Mouse (Mus musculus): ENCODE results near the gene Vmn1r24. TPM values are rescaled to one million over a fixed set of nuclear protein-coding genes. Genes with fewer than 3 reads are reported as not detected.

The Vmn1r24 gene
- not detected in 2 replicates for polyA plus RNA-seq (2012; ENCODE audit: low replicate concordance)

DNA sequence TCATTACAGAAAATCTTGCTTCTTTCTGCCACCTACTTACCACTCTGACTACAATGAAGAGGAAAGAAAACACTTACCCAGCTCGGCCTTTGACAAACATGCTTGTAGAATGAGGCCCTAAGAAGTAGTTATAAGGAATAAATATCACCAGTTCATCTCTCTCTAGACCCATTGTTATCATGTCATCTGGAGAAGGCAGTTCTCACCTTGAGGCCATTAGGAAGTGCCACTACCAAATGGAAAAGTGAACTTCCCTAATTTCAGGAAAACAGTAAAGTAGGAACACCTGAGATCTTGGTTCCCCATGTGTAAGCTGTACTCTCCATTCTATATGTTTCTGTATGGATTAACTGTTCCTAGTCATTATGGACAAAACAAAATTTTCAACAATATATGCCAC, at the start of gene Vmn1r24:
Gene Vmn1r24, minus strand, starts transcription at position 101 of the 400 bp plus-strand sequence.

DNA sequence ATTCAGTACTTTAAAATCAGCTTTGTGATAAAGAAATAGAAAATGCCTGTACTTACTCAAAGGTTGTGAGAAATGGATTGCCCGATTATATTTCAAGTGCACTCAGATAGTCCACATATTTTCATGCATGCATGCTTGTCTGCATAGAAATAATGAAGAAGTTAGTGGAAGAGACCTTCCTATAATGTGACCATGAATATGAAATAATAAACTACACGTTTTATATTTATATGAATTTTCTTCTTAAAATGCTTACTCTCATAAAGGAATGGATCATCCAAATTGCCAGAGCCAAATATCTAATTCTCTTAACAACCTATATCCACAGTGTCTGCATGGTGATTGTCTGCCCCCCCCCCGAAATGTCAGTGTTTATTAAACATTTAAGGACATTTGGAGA, 19.4 kb upstream of the Vmn1r24 start, which contains the start of gene Vmn1r25:
Gene Vmn1r25, minus strand, starts transcription at position 101 of the 400 bp plus-strand sequence.

DNA sequence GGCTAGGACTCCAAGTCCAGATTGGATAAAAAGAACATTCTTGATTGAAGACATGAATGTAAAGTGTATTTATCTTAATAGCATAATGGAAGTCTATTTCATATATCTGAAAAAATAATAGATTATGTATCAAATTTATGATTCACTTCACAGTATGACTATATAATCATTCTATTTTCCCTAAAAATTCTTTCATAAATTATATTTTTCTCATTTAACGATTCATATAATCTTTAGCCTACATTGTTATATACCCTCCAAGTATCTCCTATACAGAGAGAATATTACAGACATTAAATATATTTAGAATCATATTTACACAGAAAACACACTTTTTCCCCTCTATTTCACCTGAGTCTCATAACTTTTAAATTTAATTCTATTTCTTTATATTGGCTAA, 34.6 kb downstream of the Vmn1r24 start, which contains the start of gene Vmn1r23:
Gene Vmn1r23, minus strand, starts transcription at position 101 of the 400 bp plus-strand sequence.

DNA sequence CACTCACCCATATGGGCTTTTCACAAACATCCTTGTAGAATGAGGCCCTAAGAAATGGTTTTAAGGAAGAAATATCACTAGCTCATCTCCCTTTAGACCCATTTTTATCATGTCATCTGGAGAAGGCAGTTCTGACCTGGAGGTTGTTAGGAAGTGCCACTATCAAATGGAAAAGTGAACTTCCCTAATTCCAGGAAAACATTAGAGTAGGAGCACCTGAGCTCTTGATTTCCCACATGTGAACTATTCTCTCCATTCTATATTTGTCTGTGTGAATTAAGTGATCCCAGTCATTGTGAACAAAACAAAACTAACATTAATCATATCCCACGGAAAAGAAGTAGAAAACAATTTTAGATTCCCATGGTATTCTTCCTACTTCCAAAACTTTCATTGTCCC, 53.4 kb downstream of the Vmn1r24 start, which contains the start of gene Vmn1r22:
Gene Vmn1r22, minus strand, starts transcription at position 101 of the 400 bp plus-strand sequence.

Other genes starting within 250 kb of the Vmn1r24 start
- 27.0 and 35.7 TPM in 2 replicates for gene Vopp1, start 136.3 kb downstream of the Vmn1r24 start, polyA plus RNA-seq (2012; ENCODE audit: low replicate concordance)
- gene Vmn1r21, start 111.2 kb downstream of the Vmn1r24 start, polyA plus RNA-seq (2012; ENCODE audit: low replicate concordance): not detected in 2 replicates
- not detected in 2 replicates for gene Vmn1r22, start 53.5 kb downstream of the Vmn1r24 start, polyA plus RNA-seq (2012; ENCODE audit: low replicate concordance)
- not detected in 2 replicates for gene Vmn1r23, start 34.7 kb downstream of the Vmn1r24 start, polyA plus RNA-seq (2012; ENCODE audit: low replicate concordance)
- gene Vmn1r25, start 19.3 kb upstream of the Vmn1r24 start, polyA plus RNA-seq (2012; ENCODE audit: low replicate concordance): not detected in 2 replicates
- 0.05 TPM in 1 of 2 replicates, not detected in the other for gene Vmn1r26, start 53.7 kb upstream of the Vmn1r24 start, polyA plus RNA-seq (2012; ENCODE audit: low replicate concordance)